15 mouse cellular contexts compared by ENCODE assay signal in the genomic region with DNA sequence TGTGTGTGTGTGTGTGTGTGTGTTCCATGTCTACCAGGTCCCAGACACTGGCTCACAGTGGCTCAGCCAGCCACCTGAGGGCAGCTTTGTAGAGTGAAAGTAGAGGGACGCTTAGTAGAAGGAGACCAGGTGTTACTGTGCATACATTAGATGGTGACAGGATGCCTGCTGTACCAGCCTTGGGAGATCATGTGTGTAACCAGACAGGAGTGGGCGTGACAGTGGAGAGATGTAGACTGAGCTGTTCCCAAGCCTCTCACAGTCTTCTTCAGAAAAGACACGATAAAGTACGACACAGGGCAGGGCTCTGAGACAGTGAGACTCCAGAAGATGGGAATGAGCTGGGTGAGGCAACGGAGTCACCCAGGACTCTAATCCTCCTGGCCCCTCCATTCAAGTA. TPM values are rescaled to one million over a fixed set of nuclear protein-coding genes. Genes with fewer than 3 reads are reported as not detected.
DNase-seq lines count a peak whose midpoint lies in the region; ATAC-seq lines count a peak whose summit lies in the region.
"Had no signal": no experiment of that assay in that cellular context is flagged by ENCODE, and none has a peak within 500 bp of the region (broad histone marks: within the 10 kb centered on the region; RNA-seq: fewer than 3 reads in every experiment).

No protein-coding gene starts in this region.

- DNase-seq in frontal cortex, postnatal 10 days (ENCODE audit: low spot score in 2 of 2): no peak
- peak; percentile 35 for DNase-seq in layer of hippocampus, adult 11-12 months (ENCODE audit: low spot score)
- no peak for DNase-seq in layer of hippocampus, postnatal 25 days (ENCODE audit: extremely low spot score in 1 of 2, low spot score in 1 of 2)
- DNase-seq in right cerebral cortex, adult 18-20 months: peak; percentile 74
- no peak for DNase-seq in right cerebral cortex, adult 2 months (ENCODE audit: low spot score in 2 of 2)
- DNase-seq in telencephalon, adult 2 months (ENCODE audit: low read depth, low spot score): peak; percentile 61
- DNase-seq: cerebellum, postnatal 10 days; kidney, adult 8-10 months; kidney, postnatal 36 days; lung, adult 2 months; lung, postnatal 36 days; thymus, postnatal 4 days had no signal

- peak; percentile 71 for ATAC-seq in frontal cortex, adult (ENCODE audit: low TSS enrichment)
- no peak for ATAC-seq in erythroblast, adult 5-6 weeks (replicated peaks; ENCODE audit: low FRiP score, poor library complexity, severe bottlenecking)

RNA-seq across cellular contexts. Expression of gene Trabd2b, which starts 54.6 kb away (rescaled TPM):
- 1 to 10 TPM; 1.6 to 1.8 TPM for total RNA-seq in layer of hippocampus, postnatal 25 days (2021)
- total RNA-seq in erythroblast, adult 5-6 weeks (2015; ENCODE audit: low replicate concordance): not detected in 2 replicates
- total RNA-seq in erythroblast, adult 5-6 weeks (2017; ENCODE audit: low replicate concordance): not detected in 2 replicates
- total RNA-seq: MEL had no signal

Comparison
In these comparisons a context has a peak if more than half of its experiments do, and no peak if none do; other contexts are left out.
1. DNase-seq: peak in layer of hippocampus, adult 11-12 months (single experiment), right cerebral cortex, adult 18-20 months (single experiment) and telencephalon, adult 2 months (single experiment); none in frontal cortex, postnatal 10 days (0 of 2), layer of hippocampus, postnatal 25 days (0 of 2) and right cerebral cortex, adult 2 months (0 of 2).